11 mouse cellular contexts compared by ENCODE assay signal in the genomic region with DNA sequence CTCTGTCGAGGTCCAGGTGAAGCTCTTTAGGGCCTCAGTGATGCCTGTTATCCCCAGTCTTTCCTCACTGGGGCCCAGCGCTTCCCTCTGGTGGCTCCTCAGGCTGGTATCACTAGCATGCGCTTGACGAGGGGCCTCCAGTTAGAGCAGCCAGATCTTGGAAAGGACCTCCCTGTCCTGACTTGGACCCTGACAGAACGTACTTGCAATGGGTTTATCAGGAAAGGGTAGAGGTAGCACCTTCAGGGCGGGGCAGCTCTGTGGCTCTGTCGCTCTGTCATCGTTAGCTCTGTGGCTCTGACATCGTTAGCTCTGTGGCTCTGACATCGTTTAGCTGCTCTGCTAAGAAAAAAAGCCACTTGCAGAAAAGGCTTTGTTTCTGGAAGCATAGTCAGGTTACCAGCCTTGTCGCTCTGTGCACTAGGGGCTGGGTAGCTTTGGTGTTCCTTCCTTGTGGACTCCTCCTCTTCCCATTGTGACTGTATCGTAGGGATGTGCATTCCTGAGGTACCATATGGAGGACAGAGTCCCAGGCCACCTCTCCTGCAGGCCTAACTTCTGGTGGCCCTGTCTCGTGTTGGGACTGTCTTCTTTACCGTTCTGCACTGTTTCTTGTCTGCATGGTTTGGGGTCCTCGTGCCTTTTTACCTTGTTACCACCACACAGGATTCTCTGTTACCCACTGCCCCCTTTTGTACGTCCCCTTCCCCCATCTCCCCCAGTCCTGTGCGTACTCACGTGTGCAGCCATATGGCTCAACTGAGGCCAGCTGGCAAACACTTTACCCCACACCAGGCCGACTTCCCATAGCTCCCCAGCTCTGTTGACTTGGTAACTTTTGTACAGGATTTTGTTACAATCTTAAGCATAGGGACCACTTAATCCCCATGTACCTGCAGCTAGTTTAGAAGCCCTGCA.
DNase-seq lines count a peak whose midpoint lies in the region; ATAC-seq and TF ChIP-seq lines count a peak whose summit lies in the region.
"Had no signal": no experiment of that assay in that cellular context is flagged by ENCODE, and none has a peak within 500 bp of the region (broad histone marks: within the 10 kb centered on the region; RNA-seq: fewer than 3 reads in every experiment).

No protein-coding gene starts in this region.

- no peak for DNase-seq in testis, postnatal 14 days (ENCODE audit: low spot score)
- DNase-seq in heart, adult 2 months: no peak
- no peak for DNase-seq in urinary bladder, postnatal 4 days (ENCODE audit: low spot score in 2 of 2)
- no peak for DNase-seq in urinary bladder, adult 18-20 months (ENCODE audit: low spot score in 2 of 2)
- DNase-seq: kidney, postnatal 14 days; left cerebral cortex, postnatal 4 days had no signal

- H3K4me3 ChIP-seq in testis, adult 2 months (ENCODE audit: control insufficient read depth, low read depth, low read length): no peak overlapping the region
- H3K4me3 ChIP-seq in forebrain, embryonic 15.5 days: no peak overlapping the region
- H3K4me3 ChIP-seq in limb, embryonic 13.5 days: no peak overlapping the region
- no peak overlapping the region for H3K4me3 ChIP-seq in heart, adult 2 months

- H3K9me3 ChIP-seq in forebrain, embryonic 15.5 days: no peaks in the 10 kb centered on the region
- H3K9me3 ChIP-seq in limb, embryonic 13.5 days: no peaks in the 10 kb centered on the region
- H3K9me3 ChIP-seq: G1E had no signal

- intact Hi-C loops in heart, adult 2 months (cut with DNase I): no loop called here

- 36% methylated on average over 19 of the region's 19 CpGs for WGBS in forebrain, embryonic 15.5 days
- WGBS in limb, embryonic 13.5 days: 42% methylated on average over 19 of the region's 19 CpGs
- 62% methylated on average over 19 of the region's 19 CpGs for WGBS in heart, adult 2 months

- no peak for TF ChIP-seq CTCF in testis, adult 2 months (IDR thresholded peaks at IDR 0.05; ENCODE audit: control insufficient read depth, insufficient read depth, insufficient replicate concordance, low read depth, low read length)
- no peak for TF ChIP-seq CTCF in heart, adult 2 months (IDR thresholded peaks at IDR 0.05)

- H3K27me3 ChIP-seq in testis, adult 2 months (ENCODE audit: control insufficient read depth, insufficient read depth, low read length): no peaks in the 10 kb centered on the region
- H3K27me3 ChIP-seq in forebrain, embryonic 15.5 days: no peaks in the 10 kb centered on the region
- H3K27me3 ChIP-seq in limb, embryonic 13.5 days: no peaks in the 10 kb centered on the region
- no peaks in the 10 kb centered on the region for H3K27me3 ChIP-seq in heart, adult 2 months (ENCODE audit: control insufficient read depth, insufficient read depth, low read length)

- no peak overlapping the region for H3K4me2 ChIP-seq in forebrain, embryonic 15.5 days (replicated peaks)
- no peak overlapping the region for H3K4me2 ChIP-seq in limb, embryonic 13.5 days (replicated peaks)

- no peaks in the 10 kb centered on the region for H3K79me2 ChIP-seq in heart, adult 2 months (replicated peaks; ENCODE audit: control insufficient read depth, insufficient read depth, low read length)

- no peak overlapping the region for H3K9ac ChIP-seq in forebrain, embryonic 15.5 days (replicated peaks)
- H3K9ac ChIP-seq in limb, embryonic 13.5 days: 0 out of 2 replicates have a peak overlapping the region, but pooled peaks have one; percentile 40
- no peak overlapping the region for H3K9ac ChIP-seq in heart, adult 2 months (ENCODE audit: low read depth, low read length)

- peak; percentile 44 for ATAC-seq in forebrain, embryonic 15.5 days (replicated peaks)
- peak; percentile 70 for ATAC-seq in limb, embryonic 13.5 days (ENCODE audit: low FRiP score, low read depth)
- no peak for ATAC-seq in CD4-positive, CD25-positive, alpha-beta regulatory T cell, adult 4 months

- peaks cover 2% of the 10 kb centered on the region; the same call in 1 of the 2 replicates for H3K4me1 ChIP-seq in testis, adult 2 months (ENCODE audit: control insufficient read depth, insufficient read depth, low read length)
- peaks cover 16% of the 10 kb centered on the region for H3K4me1 ChIP-seq in forebrain, embryonic 15.5 days
- peaks cover 34% of the 10 kb centered on the region for H3K4me1 ChIP-seq in limb, embryonic 13.5 days
- no peaks in the 10 kb centered on the region for H3K4me1 ChIP-seq in heart, adult 2 months (ENCODE audit: control insufficient read depth, insufficient read depth, low read length)

- H3K36me3 ChIP-seq in testis, adult 2 months (ENCODE audit: control insufficient read depth, insufficient read depth, low read length): no peaks in the 10 kb centered on the region; the same call in 1 of the 2 replicates
- peaks cover 17% of the 10 kb centered on the region for H3K36me3 ChIP-seq in forebrain, embryonic 15.5 days
- H3K36me3 ChIP-seq in limb, embryonic 13.5 days: peaks cover 54% of the 10 kb centered on the region
- no peaks in the 10 kb centered on the region for H3K36me3 ChIP-seq in heart, adult 2 months (ENCODE audit: control insufficient read depth, insufficient read depth, low read length)

- H3K27ac ChIP-seq in testis, adult 2 months (ENCODE audit: control insufficient read depth, insufficient read depth, low read depth, low read length): no peak overlapping the region
- peak overlapping the region; percentile 67 for H3K27ac ChIP-seq in forebrain, embryonic 15.5 days (replicated peaks)
- H3K27ac ChIP-seq in limb, embryonic 13.5 days: peak overlapping the region; percentile 90
- no peak overlapping the region for H3K27ac ChIP-seq in heart, adult 2 months

- TF ChIP-seq EP300 in heart, adult 2 months (IDR thresholded peaks at IDR 0.05; ENCODE audit: insufficient read depth, low read depth, low read length): no peak

- TF ChIP-seq POLR2A in testis, adult 2 months (IDR thresholded peaks at IDR 0.05; ENCODE audit: control insufficient read depth, low read depth, low read length): peak; percentile 18; the same call in 1 of the 2 replicates
- no peak for TF ChIP-seq POLR2A in heart, adult 2 months (IDR thresholded peaks at IDR 0.05; ENCODE audit: insufficient read depth, low read depth, low read length)

Comparison
In these comparisons a context has a peak if more than half of its experiments do, and no peak if none do; other contexts are left out.
1. H3K27ac ChIP-seq: peak in forebrain, embryonic 15.5 days (single experiment) and limb, embryonic 13.5 days (single experiment); none in testis, adult 2 months (single experiment) and heart, adult 2 months (single experiment).